21 mouse cellular contexts compared by ENCODE assay signal in the genomic region with DNA sequence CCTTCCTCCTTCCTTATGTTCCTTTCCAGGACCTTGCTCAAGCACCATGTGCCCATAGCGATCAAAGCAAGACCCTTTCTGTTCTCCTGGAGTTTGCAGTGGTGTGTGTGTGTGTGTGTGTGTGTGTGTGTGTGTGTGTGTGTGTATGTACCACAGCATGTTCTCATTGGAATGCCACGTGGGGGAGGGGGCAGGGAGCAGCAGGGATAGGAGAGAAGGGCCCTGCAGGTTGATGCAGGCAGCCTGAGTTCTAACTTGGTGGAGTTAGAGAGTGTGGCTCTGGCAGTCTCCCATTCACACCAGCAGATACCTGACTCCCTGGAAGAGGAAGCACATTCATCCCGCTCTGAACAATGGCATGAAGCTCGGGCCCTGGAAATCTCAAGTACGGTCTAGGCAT. TPM values are rescaled to one million over a fixed set of nuclear protein-coding genes. Genes with fewer than 3 reads are reported as not detected.
"Had no signal": no experiment of that assay in that cellular context is flagged by ENCODE, and none has a peak within 500 bp of the region (broad histone marks: within the 10 kb centered on the region; RNA-seq: fewer than 3 reads in every experiment).

No protein-coding gene starts in this region.

- H3K9ac ChIP-seq: kidney, embryonic 15.5 days; limb, embryonic 12.5 days; limb, embryonic 15.5 days; liver, embryonic 14.5 days; liver, postnatal 0 days; lung, embryonic 14.5 days; midbrain, embryonic 15.5 days; neural tube, embryonic 12.5 days; stomach, embryonic 15.5 days had no signal

- ATAC-seq: liver, postnatal 0 days; lung, postnatal 0 days; midbrain, embryonic 15.5 days had no signal

- H3K4me3 ChIP-seq: kidney, embryonic 15.5 days; left cerebral cortex, adult 2 months; limb, embryonic 12.5 days; limb, embryonic 15.5 days; midbrain, embryonic 12.5 days; midbrain, embryonic 15.5 days; neural tube, embryonic 12.5 days; stomach, embryonic 15.5 days had no signal

- H3K27me3 ChIP-seq: kidney, embryonic 15.5 days; limb, embryonic 12.5 days; limb, embryonic 15.5 days; midbrain, embryonic 12.5 days; midbrain, embryonic 15.5 days; neural tube, embryonic 12.5 days; stomach, embryonic 15.5 days had no signal

- H3K4me2 ChIP-seq: kidney, embryonic 15.5 days; limb, embryonic 12.5 days; limb, embryonic 15.5 days; liver, embryonic 11.5 days; lung, embryonic 14.5 days; midbrain, embryonic 12.5 days; midbrain, embryonic 15.5 days; neural tube, embryonic 12.5 days; stomach, embryonic 15.5 days had no signal

- H3K4me1 ChIP-seq: kidney, embryonic 15.5 days; limb, embryonic 12.5 days; limb, embryonic 15.5 days; stomach, embryonic 15.5 days had no signal

- DNase-seq: kidney, adult 8-10 months; kidney, postnatal 10 days; kidney, postnatal 36 days; layer of hippocampus, postnatal 36 days; liver, postnatal 0 days; lung, embryonic 14.5 days; spleen, adult 18-20 months; thymus, adult 2 months; thymus, postnatal 14 days had no signal

- H3K9me3 ChIP-seq: kidney, embryonic 15.5 days; limb, embryonic 12.5 days; limb, embryonic 15.5 days; midbrain, embryonic 12.5 days; midbrain, embryonic 15.5 days; neural tube, embryonic 12.5 days; stomach, embryonic 15.5 days had no signal

- H3K27ac ChIP-seq: kidney, embryonic 15.5 days; limb, embryonic 12.5 days; limb, embryonic 15.5 days; liver, embryonic 14.5 days; macrophage; midbrain, embryonic 12.5 days; midbrain, embryonic 15.5 days; neural tube, embryonic 12.5 days; stomach, embryonic 15.5 days had no signal

- H3K36me3 ChIP-seq: kidney, embryonic 15.5 days; limb, embryonic 12.5 days; limb, embryonic 15.5 days; midbrain, embryonic 12.5 days; midbrain, embryonic 15.5 days; neural tube, embryonic 12.5 days; stomach, embryonic 15.5 days had no signal

RNA-seq across cellular contexts. Expression of gene Cacng2, which starts 41.6 kb away (rescaled TPM):
- polyA plus RNA-seq: limb, embryonic 12.5 days; liver, embryonic 11.5 days; liver, embryonic 14.5 days; liver, postnatal 0 days; lung, embryonic 14.5 days; lung, postnatal 0 days; macrophage; thymus, adult 2 months had no signal
